ENCODE assay signal across 18 mouse cellular contexts in genomic region chr4:106389908-106390307, GRCm38 (mm10).
DNase-seq lines count a peak whose midpoint lies in the region; ATAC-seq and TF ChIP-seq lines count a peak whose summit lies in the region.
"Had no signal": no experiment of that assay in that cellular context is flagged by ENCODE, and none has a peak within 500 bp of the region (broad histone marks: within the 10 kb centered on the region; RNA-seq: fewer than 3 reads in every experiment).

No protein-coding gene starts in this region.

- H3K4me1 ChIP-seq in embryonic facial prominence, embryonic 14.5 days (ENCODE audit: control insufficient read depth, insufficient read depth, low read length), result no peaks in the 10 kb centered on the region
- no peaks in the 10 kb centered on the region for H3K4me1 ChIP-seq in embryonic facial prominence, embryonic 10.5 days
- no peaks in the 10 kb centered on the region for H3K4me1 ChIP-seq in kidney, postnatal 0 days (replicated peaks; ENCODE audit: insufficient read depth, low read length)
- H3K4me1 ChIP-seq: embryonic facial prominence, embryonic 13.5 days; kidney, embryonic 15.5 days; liver, embryonic 15.5 days; megakaryocyte, embryonic 14.5 days had no signal

- no peak overlapping the region for H3K9ac ChIP-seq in embryonic facial prominence, embryonic 14.5 days (ENCODE audit: low read depth, low read length)
- H3K9ac ChIP-seq in kidney, postnatal 0 days (ENCODE audit: low read depth, low read length), result no peak overlapping the region
- H3K9ac ChIP-seq: embryonic facial prominence, embryonic 13.5 days; kidney, embryonic 15.5 days; limb, embryonic 12.5 days; liver, embryonic 15.5 days had no signal

- ATAC-seq in embryonic facial prominence, embryonic 14.5 days (ENCODE audit: low read depth), result no peak
- no peak for ATAC-seq in kidney, postnatal 0 days (replicated peaks; ENCODE audit: low FRiP score, low read depth)
- ATAC-seq: activated CD4-positive, CD25-positive, alpha-beta regulatory T cell, adult 4 months had no signal

- H3K27ac ChIP-seq in embryonic facial prominence, embryonic 14.5 days (replicated peaks; ENCODE audit: low read depth, low read length), result no peak overlapping the region
- H3K27ac ChIP-seq in embryonic facial prominence, embryonic 10.5 days (replicated peaks), result no peak overlapping the region
- no peak overlapping the region for H3K27ac ChIP-seq in kidney, postnatal 0 days
- H3K27ac ChIP-seq: embryonic facial prominence, embryonic 13.5 days; kidney, embryonic 15.5 days; left cerebral cortex, adult 2 months; limb, embryonic 12.5 days; liver, embryonic 15.5 days had no signal

- H3K9me3 ChIP-seq in embryonic facial prominence, embryonic 14.5 days (ENCODE audit: control insufficient read depth, low read length), result no peaks in the 10 kb centered on the region
- H3K9me3 ChIP-seq in embryonic facial prominence, embryonic 10.5 days, result no peaks in the 10 kb centered on the region
- no peaks in the 10 kb centered on the region for H3K9me3 ChIP-seq in kidney, postnatal 0 days (replicated peaks; ENCODE audit: low read length)
- H3K9me3 ChIP-seq: embryonic facial prominence, embryonic 13.5 days; kidney, embryonic 15.5 days; limb, embryonic 12.5 days; liver, embryonic 15.5 days; megakaryocyte, embryonic 14.5 days had no signal

- WGBS in embryonic facial prominence, embryonic 14.5 days, result 92% methylated on average over 3 of the region's 3 CpGs
- WGBS in embryonic facial prominence, embryonic 10.5 days, result 93% methylated on average over 3 of the region's 3 CpGs
- WGBS in kidney, postnatal 0 days, result 66% methylated on average over 3 of the region's 3 CpGs

- no peaks in the 10 kb centered on the region for H3K27me3 ChIP-seq in embryonic facial prominence, embryonic 14.5 days (replicated peaks; ENCODE audit: control insufficient read depth, insufficient read depth, low read length)
- no peaks in the 10 kb centered on the region for H3K27me3 ChIP-seq in embryonic facial prominence, embryonic 10.5 days (replicated peaks; ENCODE audit: low read depth, poor library complexity, severe bottlenecking)
- H3K27me3 ChIP-seq in kidney, postnatal 0 days (ENCODE audit: insufficient read depth, low read length), result no peaks in the 10 kb centered on the region
- H3K27me3 ChIP-seq: CH12.LX; embryonic facial prominence, embryonic 13.5 days; kidney, embryonic 15.5 days; limb, embryonic 12.5 days; liver, embryonic 15.5 days; megakaryocyte, embryonic 14.5 days had no signal

- no peak overlapping the region for H3K4me2 ChIP-seq in embryonic facial prominence, embryonic 14.5 days (ENCODE audit: low read depth, low read length)
- H3K4me2 ChIP-seq in kidney, postnatal 0 days (ENCODE audit: low read length), result no peak overlapping the region
- H3K4me2 ChIP-seq: embryonic facial prominence, embryonic 13.5 days; heart, embryonic 11.5 days; kidney, embryonic 15.5 days; limb, embryonic 12.5 days; liver, embryonic 15.5 days had no signal

- no peak overlapping the region for H3K4me3 ChIP-seq in embryonic facial prominence, embryonic 14.5 days (ENCODE audit: low read depth, low read length)
- no peak overlapping the region for H3K4me3 ChIP-seq in embryonic facial prominence, embryonic 10.5 days
- no peak overlapping the region for H3K4me3 ChIP-seq in kidney, postnatal 0 days (replicated peaks; ENCODE audit: low read depth, low read length)
- H3K4me3 ChIP-seq: embryonic facial prominence, embryonic 13.5 days; kidney, embryonic 15.5 days; left cerebral cortex, adult 2 months; limb, embryonic 12.5 days; liver, embryonic 15.5 days; megakaryocyte, embryonic 14.5 days had no signal

- TF ChIP-seq CTCF in kidney, postnatal 0 days (IDR thresholded peaks at IDR 0.05; ENCODE audit: low read depth), result no peak

- peak; percentile 12 for DNase-seq in embryonic facial prominence, embryonic 14.5 days (ENCODE audit: low spot score)
- no peak for DNase-seq in embryonic facial prominence, embryonic 10.5 days (ENCODE audit: low spot score)
- peak; percentile 44 for DNase-seq in kidney, postnatal 0 days (ENCODE audit: low spot score)
- no peak for DNase-seq in kidney, postnatal 36 days
- DNase-seq in right cerebral cortex, adult 2 months (ENCODE audit: low spot score in 2 of 2), result peak; percentile 20 to 28
- no peak for DNase-seq in right cerebral cortex, postnatal 4 days
- DNase-seq in telencephalon, adult 2 months (ENCODE audit: low read depth, low spot score), result peak; percentile 31
- DNase-seq in cerebellum, adult 8-10 months, result no peak
- DNase-seq: gastrocnemius, postnatal 14 days had no signal

- H3K36me3 ChIP-seq in embryonic facial prominence, embryonic 14.5 days (ENCODE audit: control insufficient read depth, insufficient read depth, low read length), result peaks cover 75% of the 10 kb centered on the region
- peaks cover 78% of the 10 kb centered on the region for H3K36me3 ChIP-seq in embryonic facial prominence, embryonic 10.5 days (replicated peaks)
- H3K36me3 ChIP-seq in kidney, postnatal 0 days (ENCODE audit: insufficient read depth, low read length), result peaks cover 66% of the 10 kb centered on the region

Comparison
In these comparisons a context has a peak if more than half of its experiments do, and no peak if none do; other contexts are left out.
1. DNase-seq: peak in embryonic facial prominence, embryonic 14.5 days (single experiment), kidney, postnatal 0 days (single experiment), right cerebral cortex, adult 2 months (2 of 2) and telencephalon, adult 2 months (single experiment); none in embryonic facial prominence, embryonic 10.5 days (single experiment), kidney, postnatal 36 days (0 of 2), right cerebral cortex, postnatal 4 days (single experiment) and cerebellum, adult 8-10 months (single experiment).